Mouse (Mus musculus): ENCODE measurements at regions not wholly inside any gene's neighbourhood (a gene's known extent, or its start where the extent isn't known, plus 50 kb on each side); places are given as distances from the start of the nearest gene placed in this dataset.

DNA sequence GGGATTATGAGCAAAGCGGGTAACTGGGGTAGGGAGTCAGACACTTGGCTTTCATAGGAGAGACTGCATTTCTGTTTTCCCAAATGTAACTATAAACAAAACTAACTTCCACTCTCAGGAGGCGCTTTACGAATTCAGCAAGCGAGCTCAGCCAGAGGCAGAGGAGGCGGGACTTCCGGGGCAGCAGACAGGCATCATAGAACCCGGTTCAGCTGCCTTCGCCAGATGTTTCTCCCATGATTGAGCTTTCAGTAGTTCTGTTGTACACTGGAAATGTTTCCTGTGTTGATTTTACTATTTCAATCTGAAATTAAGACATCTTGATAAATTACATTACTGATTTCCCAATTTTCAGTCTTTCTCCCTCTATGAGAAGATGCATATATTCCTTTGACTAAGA is 92.9 kb downstream of the Zfp365 start:
- DNase-seq, result no peak

GRCm38 (mm10) chr10:67813901-67814300 is 98.6 kb downstream of the Zfp365 start:
- no peak for DNase-seq

- no peak for DNase-seq
These were observed 107.3 kb downstream of the Zfp365 start for GRCm38 (mm10) chr10:67805131-67805530.

DNA sequence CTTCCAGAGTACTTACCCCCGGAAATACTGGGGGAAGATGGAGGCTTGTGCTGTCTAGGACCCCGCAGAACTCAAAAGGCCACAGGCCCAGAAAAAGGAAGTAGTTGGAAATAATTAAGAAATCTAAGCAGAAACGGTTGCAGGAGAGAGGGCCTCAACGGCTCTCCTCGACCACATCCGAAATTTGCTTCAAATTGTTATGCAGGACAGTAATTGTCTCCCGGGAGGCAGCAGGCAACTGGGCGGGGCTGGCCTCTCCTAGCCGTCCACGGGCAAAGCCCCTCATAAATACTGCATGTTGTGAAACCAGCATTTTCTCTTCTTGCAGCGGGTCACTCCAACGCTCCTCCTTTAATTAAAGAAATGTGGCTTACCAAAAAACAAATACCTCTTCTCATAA is 107.8 kb downstream of the Zfp365 start:
- DNase-seq, result no peak

DNA sequence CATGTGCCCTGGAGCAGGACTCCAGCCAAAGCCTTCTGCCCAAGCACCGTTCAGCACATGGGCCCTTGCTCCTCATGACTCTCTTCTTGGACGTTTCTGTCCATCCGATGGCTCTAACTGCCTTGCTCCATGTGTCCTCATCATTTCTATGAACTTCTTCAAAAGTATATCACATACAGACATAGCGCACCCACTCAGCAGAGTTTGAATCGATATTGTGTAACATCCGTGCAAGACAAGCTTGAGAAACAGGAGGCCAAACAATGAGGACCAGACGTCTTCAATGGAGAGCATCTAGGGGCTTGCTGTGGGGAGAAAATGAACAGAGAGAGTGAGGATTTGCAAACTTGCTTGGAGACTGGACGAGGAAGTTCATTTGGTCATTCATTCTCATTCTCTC is 110.3 kb downstream of the Zfp365 start:
- no peak for DNase-seq

- DNase-seq, result no peak
These were observed 110.8 kb downstream of the Zfp365 start for GRCm38 (mm10) chr10:67801619-67802018.

DNA sequence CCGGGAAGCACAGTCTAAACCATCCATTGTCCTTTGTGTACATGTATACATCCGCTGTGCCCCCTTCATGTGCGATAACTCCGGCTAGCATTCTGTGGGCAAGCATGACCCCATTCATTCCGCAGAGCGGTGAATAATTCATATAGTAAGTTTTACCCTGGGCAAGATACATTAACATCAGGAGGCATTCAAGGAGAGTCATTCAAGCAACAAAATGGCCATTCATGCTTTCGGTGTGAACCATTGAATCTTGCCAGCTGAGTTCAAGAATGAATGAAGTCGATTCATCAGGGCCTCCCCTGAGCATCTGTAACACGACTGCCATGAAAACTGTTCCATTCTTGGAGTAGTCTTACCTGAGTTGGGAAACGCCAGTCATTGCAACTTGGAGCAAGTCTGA is 113.5 kb downstream of the Zfp365 start:
- no peak for DNase-seq

DNA sequence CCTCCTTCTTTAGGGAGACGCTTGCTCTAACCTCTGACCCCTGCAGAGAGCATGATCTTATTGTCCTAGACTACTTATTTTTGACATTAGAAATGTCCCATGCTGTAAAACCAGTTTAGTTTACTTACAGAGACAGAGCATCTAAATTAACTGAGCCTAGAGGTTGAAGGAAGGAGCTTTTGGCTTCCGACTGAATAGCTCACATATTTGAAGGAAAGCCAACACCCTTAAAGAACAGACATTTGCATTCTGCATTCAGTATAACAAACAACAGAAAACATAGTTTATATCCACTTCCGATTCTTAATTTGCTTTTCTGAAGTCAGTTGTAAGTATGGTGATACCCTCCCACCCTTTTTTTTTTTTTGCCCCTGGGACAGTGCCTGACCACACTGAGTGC is 119.3 kb downstream of the Zfp365 start:
- DNase-seq, result no peak

GRCm38 (mm10) chr10:67789651-67790050 is 122.8 kb downstream of the Zfp365 start:
- DNase-seq, result no peak

GRCm38 (mm10) chr10:67788116-67788515 is 124.3 kb downstream of the Zfp365 start:
- DNase-seq, result no peak

- no peak for DNase-seq
These were observed 126.9 kb downstream of the Zfp365 start for GRCm38 (mm10) chr10:67785563-67785962.

- DNase-seq, result no peak
These were observed 134.1 kb downstream of the Zfp365 start for GRCm38 (mm10) chr10:67778341-67778740.

DNA sequence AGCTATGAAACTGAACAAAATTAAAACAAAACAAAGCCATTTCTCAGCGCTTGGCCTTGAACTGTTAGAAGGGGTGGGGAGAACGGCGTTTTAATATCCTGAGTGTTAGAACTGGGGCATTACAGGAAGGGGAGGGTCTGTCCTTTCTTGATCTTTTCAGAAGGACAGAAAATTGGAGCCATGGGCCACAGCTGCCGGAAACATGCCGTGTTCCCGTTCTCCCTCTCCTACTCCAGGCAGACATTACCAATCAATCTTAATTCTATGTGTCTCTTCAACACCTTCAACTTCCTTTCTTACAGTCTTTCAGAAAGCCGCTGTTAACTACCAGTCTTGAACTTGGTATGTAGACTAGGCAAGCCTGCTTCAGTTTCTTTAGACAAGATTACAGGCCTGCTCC is 134.7 kb downstream of the Zfp365 start:
- DNase-seq, result no peak

GRCm38 (mm10) chr10:67776851-67777250 is 135.6 kb downstream of the Zfp365 start:
- DNase-seq, result no peak

GRCm38 (mm10) chr10:67771796-67772195 is 140.7 kb downstream of the Zfp365 start:
- DNase-seq, result no peak

DNA sequence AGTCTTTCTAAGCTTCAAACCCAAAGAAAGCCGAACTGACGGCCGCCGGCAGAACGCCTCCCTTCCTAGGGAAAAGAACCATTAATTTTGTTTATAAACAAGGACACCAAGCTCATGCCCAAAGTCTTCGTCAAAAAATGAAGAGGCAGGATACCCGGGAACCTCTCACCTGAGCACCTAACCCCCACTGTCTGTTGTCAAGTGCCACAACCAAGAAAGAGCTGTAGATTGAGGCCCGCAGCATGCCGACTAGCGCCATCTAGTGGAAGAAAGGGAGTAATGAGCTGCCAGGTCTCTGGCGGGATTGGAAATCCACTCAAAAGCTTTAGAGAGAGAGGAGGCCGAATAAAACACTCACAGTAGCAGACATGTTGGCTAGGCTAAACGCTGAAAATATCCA is 146.4 kb downstream of the Zfp365 start:
- peak; percentile 12 to 28 for DNase-seq

DNA sequence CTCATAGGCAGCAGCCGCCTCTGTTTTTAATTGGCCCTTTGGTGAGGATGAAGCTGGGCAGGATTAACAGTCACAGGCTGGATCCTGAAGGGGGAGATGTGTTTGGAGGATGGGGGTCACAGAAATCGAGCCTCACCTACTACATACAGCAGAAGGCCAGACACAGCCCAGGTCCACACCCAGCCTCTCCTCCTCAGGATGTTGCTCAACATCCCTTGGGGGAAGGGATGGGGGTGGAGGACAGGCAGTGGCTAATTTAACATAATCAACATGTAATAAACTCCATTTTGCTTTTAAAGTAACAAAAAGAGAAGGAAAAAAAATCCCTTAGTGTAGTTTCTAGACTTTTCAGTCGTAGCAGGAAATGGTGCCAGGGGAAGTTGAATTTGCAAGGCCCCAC is 152.0 kb downstream of the Zfp365 start:
- no peak for DNase-seq

GRCm38 (mm10) chr10:67748121-67748520 is 164.3 kb downstream of the Zfp365 start:
- no peak for DNase-seq

DNA sequence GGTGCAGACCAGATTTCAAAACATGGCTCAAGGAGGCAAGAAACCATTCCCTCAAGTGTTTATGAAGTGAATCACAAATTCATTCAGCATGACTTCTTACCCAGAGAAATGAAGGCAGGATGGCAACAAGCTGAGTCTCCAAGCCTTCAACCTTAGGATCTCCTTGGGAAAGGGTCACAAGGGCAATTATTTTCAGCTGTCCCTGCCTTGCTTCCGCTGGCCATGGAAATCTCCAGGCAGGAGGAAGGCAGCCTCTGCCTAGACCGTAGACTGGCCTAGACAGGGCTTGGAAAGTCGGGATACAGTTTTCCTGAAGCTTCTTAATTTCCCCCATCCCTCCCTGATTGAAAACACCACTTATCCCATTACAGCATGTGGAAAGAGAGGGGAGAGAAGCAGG is 165.0 kb downstream of the Zfp365 start:
- no peak for DNase-seq

- DNase-seq, result no peak
These were observed 166.3 kb downstream of the Zfp365 start for GRCm38 (mm10) chr10:67746140-67746539.

DNA sequence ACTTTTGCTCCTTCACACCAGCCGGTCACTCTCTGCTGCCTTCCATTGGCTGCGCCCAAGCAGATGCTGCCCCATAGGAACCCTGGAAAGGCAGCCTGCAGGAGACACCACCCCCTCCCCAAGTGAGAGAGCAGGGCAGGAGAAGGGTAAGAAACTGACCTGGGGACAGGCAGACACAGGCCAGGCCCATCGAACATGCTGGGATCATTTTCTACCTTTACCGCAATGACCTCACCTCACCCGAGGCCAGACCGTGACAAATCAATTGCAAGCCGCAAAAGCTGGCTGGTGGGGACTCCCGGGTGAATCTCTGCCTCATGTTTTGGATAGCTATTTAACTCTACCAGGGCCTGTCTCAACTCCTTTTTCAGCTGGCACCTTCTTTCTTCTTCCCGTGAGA is 168.9 kb downstream of the Zfp365 start:
- DNase-seq, result no peak

DNA sequence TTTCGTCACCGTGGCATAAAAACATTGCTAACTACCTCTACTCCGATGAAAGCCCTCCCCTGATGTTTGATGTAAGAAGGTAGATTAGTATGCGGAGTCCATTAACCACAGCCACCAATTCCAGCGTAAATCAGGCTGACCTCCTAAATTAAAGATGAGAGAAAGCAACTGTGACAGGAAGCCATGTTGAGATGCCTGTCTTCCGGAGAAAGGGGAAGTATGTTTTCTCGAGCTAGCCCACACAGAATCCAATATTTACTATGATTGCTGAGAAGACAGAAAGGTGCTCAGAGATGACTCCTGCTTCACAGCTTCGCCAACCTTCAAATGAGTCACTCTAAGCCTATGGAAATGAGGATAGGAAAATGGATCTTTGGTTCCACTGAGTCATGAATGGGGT is 169.6 kb downstream of the Zfp365 start:
- no peak for DNase-seq

- DNase-seq, result no peak
These were observed 170.2 kb downstream of the Zfp365 start for GRCm38 (mm10) chr10:67742305-67742704.

- DNase-seq, result no peak
These were observed 173.3 kb downstream of the Zfp365 start for GRCm38 (mm10) chr10:67739199-67739598.

GRCm38 (mm10) chr10:67736636-67737035 is 175.8 kb downstream of the Zfp365 start:
- DNase-seq, result no peak

DNA sequence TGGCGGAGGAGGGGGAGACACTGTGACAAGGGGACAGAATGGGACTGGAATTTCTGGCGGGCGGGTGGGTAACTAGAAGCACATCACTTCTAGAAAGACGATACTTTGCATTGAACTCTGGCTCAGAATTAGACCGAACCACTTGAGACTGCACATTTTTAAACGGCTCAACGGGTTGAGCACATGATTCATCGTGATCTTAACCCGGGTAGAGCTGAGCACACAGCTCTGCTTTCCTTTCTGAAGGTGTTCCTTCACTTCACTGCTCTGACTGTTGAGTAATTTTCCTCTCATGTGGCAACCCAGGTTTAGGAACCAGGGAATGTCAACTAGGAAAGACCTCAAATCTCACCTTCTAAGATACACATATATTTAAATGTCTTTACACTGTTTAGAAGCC is 180.9 kb downstream of the Zfp365 start:
- DNase-seq, result no peak

All from thymus, adult 18-20 months (tissue).